Mouse (Mus musculus): ENCODE results near the gene Papolg.
"Not testable (repeated sequence)": the region's sequence is repeated elsewhere in the genome, so short reads cannot be mapped to it uniquely, and the experiment has no call there.

Papolg gene

GRCm38 (mm10) chr11:23895060-23895426 is at the start of gene Papolg:
Gene Papolg (minus strand): TSS chr11:23895253.
- in situ Hi-C loops (cut with MboI), result no loop called here

- in situ Hi-C loops (cut with MboI), result not testable (repeated sequence)
Observed at GRCm38 (mm10) chr11:23928146-23928545, 33.1 kb upstream of the Papolg start.

- in situ Hi-C loops (cut with MboI), result no loop called here
Observed at GRCm38 (mm10) chr11:23927643-23928042, 32.6 kb upstream of the Papolg start.

DNA sequence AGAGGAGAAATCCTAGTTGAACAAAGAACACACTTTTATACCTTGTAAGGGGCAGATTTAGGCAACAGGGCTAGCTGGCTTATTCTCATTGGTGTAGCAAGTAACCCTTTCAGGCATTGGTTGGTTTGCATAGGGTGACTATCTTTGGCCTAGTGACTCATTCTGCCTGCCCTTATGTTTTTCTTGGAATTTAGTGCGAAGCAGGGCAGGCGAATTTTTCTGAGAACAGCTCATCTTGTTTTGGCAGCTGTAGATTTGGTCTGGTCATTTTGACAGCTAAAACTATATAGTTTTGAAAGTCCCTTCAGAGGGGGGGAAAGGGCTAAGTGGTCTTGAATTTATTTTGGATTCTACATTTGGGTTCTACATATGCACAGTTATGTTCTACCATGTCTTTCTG is 18.8 kb upstream of the Papolg start:
- in situ Hi-C loops (cut with MboI), result not testable (repeated sequence)

DNA sequence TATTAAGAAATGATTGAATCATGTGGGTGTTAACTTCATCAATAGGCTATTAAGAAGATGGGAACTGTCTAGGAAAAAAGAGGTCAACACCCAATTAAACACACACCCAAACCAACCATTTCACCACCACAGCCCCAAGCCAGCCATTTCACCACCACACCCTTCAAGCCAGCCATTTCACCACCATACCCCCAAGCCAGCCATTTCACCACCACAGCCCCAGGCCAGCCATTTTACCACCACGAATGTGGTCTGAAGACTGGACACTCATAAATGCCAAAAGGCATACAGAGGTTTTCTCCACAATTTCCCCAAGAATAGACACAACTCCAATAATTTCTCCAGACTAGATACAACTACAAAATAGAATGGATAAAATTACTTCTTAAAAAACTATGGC is 8.9 kb upstream of the Papolg start:
- in situ Hi-C loops (cut with MboI), result no loop called here

DNA sequence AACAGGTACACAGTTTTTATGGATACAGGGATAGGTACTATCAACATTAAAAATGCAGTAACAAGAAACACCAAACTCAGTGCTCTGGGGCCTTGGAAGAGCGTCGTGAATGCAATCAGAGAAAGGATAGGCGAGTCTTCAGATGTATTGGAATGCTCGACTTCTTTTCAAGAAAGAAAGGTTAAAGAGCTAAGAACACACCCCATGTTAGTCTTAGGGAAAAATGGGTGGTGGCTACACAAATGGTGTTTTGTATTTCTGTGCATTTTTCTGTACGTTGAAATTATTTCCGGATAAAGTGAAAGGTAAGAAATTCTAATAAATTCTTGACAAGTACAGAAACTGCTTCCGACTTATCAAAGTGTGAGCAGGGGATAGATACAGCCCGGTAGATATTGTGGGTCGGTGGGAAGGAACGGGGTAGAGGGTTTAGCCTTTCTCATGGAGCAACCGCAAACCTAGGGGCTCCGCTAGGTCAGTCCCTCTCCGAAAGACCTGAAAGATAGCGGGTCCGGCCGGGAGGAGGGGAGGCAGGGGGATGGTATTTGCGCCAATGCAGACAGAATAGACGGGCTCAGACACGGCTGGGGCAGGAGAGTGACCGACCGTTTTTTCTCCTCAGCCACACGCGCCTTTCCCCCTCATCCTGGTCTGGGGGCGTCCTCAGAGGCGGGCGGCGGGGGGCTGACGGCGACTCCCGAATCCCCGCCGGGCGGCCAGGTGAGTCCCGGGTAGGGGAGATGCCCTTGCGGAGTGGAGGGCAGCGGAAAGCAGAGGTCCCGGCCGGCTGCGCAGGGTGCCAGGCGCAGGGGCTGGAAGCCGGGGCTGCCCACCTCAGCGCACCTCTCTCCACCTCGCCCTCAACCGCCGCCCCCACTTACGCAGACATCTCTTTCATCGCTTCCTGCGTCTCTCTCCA is 653 bp downstream of the Papolg start:
- in situ Hi-C loops (cut with MboI), result no loop called here

- in situ Hi-C loops (cut with MboI), result no loop called here
Observed at GRCm38 (mm10) chr11:23893556-23893955, 1.5 kb downstream of the Papolg start.

DNA sequence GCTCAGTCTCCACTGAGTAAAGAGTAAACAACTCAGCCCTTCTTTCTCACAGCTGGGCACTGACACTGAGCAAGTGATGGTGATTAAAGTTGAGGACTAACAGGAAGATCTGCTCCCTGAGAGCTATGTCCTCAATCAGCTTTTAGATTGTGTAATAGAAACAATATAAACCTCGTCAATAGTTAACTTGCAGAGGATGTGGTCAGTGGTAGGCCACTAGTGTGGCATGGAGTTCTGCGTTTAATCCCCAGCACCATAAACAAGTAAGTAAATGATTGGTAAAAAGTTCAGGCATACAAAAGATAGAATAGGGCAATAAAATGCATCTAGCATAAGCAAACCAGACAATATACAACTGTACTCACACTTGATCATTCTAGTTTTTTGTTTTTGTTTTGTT is 30.7 kb downstream of the Papolg start:
- in situ Hi-C loops (cut with MboI), result no loop called here

- in situ Hi-C loops (cut with MboI), result loop anchor here (10.0 kb wide), 1 partner anchor 182 kb away; no protein-coding TSS in a partner anchor
Observed at GRCm38 (mm10) chr11:23856723-23857112, 38.3 kb downstream of the Papolg start.

DNA sequence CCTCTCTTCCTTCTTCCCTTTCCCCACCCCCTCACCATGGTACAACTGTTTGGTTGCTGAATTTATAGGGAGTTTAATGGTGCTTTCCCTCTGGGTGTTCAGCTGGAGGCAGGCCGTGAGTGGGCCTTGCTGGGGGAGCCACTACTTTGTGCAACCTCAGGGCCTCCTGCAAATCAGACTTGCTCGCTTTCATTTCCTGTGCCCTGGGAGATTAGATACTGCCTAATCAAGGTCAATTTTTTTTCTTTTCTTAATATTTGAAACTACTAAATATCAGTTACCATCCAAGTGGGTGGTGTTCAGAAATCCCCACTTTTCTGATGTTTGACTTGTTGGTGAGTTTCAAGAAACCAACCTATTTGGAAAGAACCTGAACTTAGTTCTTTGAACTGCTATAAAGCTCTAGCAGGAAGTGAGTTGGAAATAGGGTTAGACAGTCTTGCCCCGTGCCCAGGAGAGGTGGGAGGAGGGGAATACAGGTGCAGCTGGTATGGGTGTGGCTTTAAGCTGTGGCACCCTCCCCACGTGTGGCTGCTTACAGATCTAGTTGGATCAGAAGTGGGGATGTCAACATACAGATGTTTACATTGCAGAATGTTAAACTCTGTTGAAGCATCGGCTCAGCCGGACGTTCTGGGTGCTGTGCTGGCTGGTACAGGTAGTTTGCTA is 38.9 kb downstream of the Papolg start:
- in situ Hi-C loops (cut with MboI), result loop anchor here (10.0 kb wide), 1 partner anchor 181 kb away; no protein-coding TSS in a partner anchor

DNA sequence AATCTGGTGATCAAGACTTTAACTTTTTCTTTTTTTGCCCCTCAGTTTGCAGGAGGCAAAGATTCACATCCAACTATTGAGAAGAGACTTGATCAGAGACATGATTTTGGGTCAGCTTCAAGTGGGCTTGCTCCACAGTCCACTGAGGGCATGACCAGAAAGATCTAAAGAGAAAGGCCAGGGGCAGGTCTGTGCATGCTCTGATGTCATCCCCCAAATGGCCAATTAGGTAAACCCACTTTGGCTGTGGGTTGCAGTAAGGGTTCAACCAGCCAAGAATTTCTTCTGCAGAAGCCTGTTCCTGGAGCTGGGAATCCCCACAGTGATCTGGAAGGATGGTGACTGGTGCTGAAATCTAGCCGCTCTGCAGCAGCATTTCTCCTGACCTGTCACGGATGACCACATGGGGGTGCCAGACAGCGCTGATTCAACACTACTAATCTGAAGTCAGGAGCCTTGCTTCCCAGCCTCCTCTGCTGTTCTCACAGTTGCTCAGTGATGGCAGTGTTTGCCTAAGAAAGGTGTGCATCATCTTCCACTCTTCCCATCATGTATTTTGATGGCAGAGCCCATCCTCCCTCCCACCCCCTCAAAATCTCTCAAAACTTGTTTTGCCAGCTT is 39.8 kb downstream of the Papolg start:
- in situ Hi-C loops (cut with MboI), result loop anchor here (10.0 kb wide), 1 partner anchor 180 kb away; no protein-coding TSS in a partner anchor

GRCm38 (mm10) chr11:23853306-23853705 is 41.7 kb downstream of the Papolg start:
- in situ Hi-C loops (cut with MboI), result loop anchor here (10.0 kb wide), 1 partner anchor 179 kb away; no protein-coding TSS in a partner anchor

- in situ Hi-C loops (cut with MboI), result no loop called here
Observed at GRCm38 (mm10) chr11:23846016-23846815, 48.8 kb downstream of the Papolg start.

DNA sequence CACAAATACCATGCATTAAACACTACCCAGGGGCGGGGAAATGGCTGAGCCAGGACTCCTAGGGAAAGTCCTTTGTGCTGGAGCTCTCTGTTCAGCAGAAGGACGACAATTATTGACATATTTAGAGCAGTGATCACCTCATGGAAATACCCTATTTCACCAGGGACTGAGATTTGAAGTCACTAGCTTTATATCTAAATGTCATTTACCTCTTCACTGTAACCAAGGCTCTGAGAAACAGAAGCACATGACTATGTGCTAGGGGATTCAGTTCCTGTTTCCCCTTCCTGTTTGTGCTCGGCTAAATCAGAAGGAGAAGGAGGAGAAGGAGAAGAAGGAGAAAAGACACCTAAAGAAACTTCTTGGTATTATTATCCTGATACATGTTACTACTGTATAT is 71.8 kb downstream of the Papolg start:
- in situ Hi-C loops (cut with MboI), result no loop called here

GRCm38 (mm10) chr11:23821652-23822051 is 73.4 kb downstream of the Papolg start:
- in situ Hi-C loops (cut with MboI), result no loop called here

GRCm38 (mm10) chr11:23820977-23821376 is 74.1 kb downstream of the Papolg start:
- in situ Hi-C loops (cut with MboI), result no loop called here

- in situ Hi-C loops (cut with MboI), result no loop called here
Observed at GRCm38 (mm10) chr11:23818745-23819144, 76.3 kb downstream of the Papolg start.
